Mouse (Mus musculus) heart, embryonic 13.5 days (tissue): ENCODE measurements around the gene Trappc3l. TPM values are rescaled to one million over a fixed set of nuclear protein-coding genes. Genes with fewer than 3 reads are reported as not detected.

ENCODE experiments used
- ATAC-seq: fragments of 200-750 bp; cut with Nextera tagmentation; 2 replicates; pipeline ENCODE4 v1.8.0; 2017; ENCODE audit warnings: moderate TSS enrichment; ENCODE audit not compliant: insufficient number of reproducible peaks, low FRiP score, low TSS enrichment; ENCODE audit errors: extremely low read depth
- H3K27ac ChIP-seq: fragments of 300-500 bp; sonication (generic); replicated peaks from 2 replicates; pipeline ENCODE4 v1.5.1; 2015; ENCODE audit warnings: moderate library complexity, mild to moderate bottlenecking, inconsistent platforms
- H3K27me3 ChIP-seq: fragments of 300-500 bp; sonication (generic); replicated peaks from 2 replicates; pipeline ENCODE4 v1.6.1; 2015; ENCODE audit warnings: mild to moderate bottlenecking, inconsistent platforms
- H3K36me3 ChIP-seq: fragments of 300-500 bp; sonication (generic); 2 replicates; pipeline ENCODE4 v1.6.1; 2015; ENCODE audit warnings: mild to moderate bottlenecking, inconsistent platforms
- H3K4me1 ChIP-seq: fragments of 300-500 bp; sonication (generic); 2 replicates; pipeline ENCODE4 v1.6.1; 2015; ENCODE audit warnings: inconsistent platforms
- H3K4me2 ChIP-seq: fragments of 300-500 bp; sonication (generic); 2 replicates; pipeline ENCODE4 v1.6.1; 2015; ENCODE audit warnings: inconsistent platforms, mild to moderate bottlenecking, moderate library complexity
- H3K4me3 ChIP-seq: fragments of 300-500 bp; sonication (generic); 2 replicates; pipeline ENCODE4 v1.5.1; 2015; ENCODE audit warnings: moderate library complexity, mild to moderate bottlenecking, inconsistent platforms
- H3K9ac ChIP-seq: fragments of 300-500 bp; sonication (generic); 2 replicates; pipeline ENCODE4 v1.6.1; 2015; ENCODE audit warnings: inconsistent platforms, mild to moderate bottlenecking, moderate library complexity
- H3K9me3 ChIP-seq: fragments of 300-500 bp; sonication (generic); 2 replicates; pipeline ENCODE4 v1.6.1; 2016; ENCODE audit warnings: inconsistent platforms
- WGBS: fragments of 180-500 bp; shearing (Covaris S2); methylation state at CpG from one replicate; pipeline ENCODE4 v1.1.7; 2015; ENCODE audit warnings: mixed read lengths; 5-methylcytosine and 5-hydroxymethylcytosine counted together
- polyA plus RNA-seq: library from polyadenylated mRNA; unstranded; fragments of >200 nt; fragmentation: Nextera tagmentation; extraction: Ambion mirVana; gene quantifications from 2 replicates; pipeline ENCODE4 v1.2.1, GENCODE M21; 2015

The Trappc3l gene
- polyA plus RNA-seq, 1 experiment from 2014 or later: not detected

DNA sequence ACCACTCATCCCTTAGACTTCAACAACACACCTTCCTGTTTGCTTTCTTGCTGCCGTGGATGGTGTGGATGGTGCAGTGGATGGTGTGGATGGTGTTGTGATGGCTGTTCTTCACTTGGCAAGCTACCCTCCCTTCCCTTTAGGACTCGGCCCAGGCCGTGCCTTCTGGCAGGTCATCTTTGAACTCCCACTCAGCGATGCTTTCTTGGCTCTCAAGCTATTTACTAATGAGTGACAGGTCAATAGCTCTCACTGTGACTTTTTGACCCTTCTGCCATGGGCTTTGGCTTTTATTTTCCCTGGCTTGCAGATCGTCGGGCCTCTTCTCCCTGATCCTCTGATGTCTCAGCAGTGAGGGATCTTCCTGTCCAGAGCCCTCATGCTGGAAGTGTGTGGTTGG lies 99.0 kb downstream of the Trappc3l start:
- Histone ChIP-seq H3K4me2 (no peak overlapping the region), H3K36me3 (no peaks in the 10 kb centered on the region), H3K4me1 (peaks cover 17% of the 10 kb centered on the region), H3K4me3 (no peak overlapping the region), H3K9ac (no peak overlapping the region), H3K27me3 (no peaks in the 10 kb centered on the region), H3K9me3 (no peaks in the 10 kb centered on the region), H3K27ac (no peak overlapping the region)
- no peak for ATAC-seq
- WGBS: 45% methylated on average over 6 of the region's 6 CpGs

DNA sequence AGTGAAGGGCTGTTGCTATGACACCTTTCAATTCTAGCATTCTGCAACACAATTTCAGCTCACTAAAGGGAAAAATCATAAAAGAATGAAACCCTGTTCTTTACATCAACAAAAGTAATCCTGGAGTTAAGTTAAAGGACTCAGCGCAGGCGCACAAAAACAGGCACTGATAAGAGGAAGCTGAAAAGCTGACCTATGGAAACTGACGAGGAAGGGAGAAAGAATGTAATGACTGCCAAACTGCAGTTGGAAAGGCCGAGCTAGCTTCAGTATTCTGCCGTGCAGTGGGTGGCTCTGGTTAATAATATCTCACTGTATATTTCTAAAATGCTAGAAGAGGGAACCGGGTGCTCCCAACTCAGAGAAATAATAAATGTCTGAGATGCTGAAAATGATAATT lies 100.6 kb downstream of the Trappc3l start:
- H3K4me1 ChIP-seq: peaks cover 17% of the 10 kb centered on the region
- no peak overlapping the region for H3K4me3 ChIP-seq
- no peak overlapping the region for H3K4me2 ChIP-seq
- H3K9ac ChIP-seq: no peak overlapping the region
- 22% methylated on average over 6 of the region's 6 CpGs for WGBS
- no peaks in the 10 kb centered on the region for H3K36me3 ChIP-seq
- no peak overlapping the region for H3K27ac ChIP-seq
- no peaks in the 10 kb centered on the region for H3K27me3 ChIP-seq
- ATAC-seq: no peak
- H3K9me3 ChIP-seq: peaks cover under 1% of the 10 kb centered on the region; the same call in 1 of the 2 replicates

DNA sequence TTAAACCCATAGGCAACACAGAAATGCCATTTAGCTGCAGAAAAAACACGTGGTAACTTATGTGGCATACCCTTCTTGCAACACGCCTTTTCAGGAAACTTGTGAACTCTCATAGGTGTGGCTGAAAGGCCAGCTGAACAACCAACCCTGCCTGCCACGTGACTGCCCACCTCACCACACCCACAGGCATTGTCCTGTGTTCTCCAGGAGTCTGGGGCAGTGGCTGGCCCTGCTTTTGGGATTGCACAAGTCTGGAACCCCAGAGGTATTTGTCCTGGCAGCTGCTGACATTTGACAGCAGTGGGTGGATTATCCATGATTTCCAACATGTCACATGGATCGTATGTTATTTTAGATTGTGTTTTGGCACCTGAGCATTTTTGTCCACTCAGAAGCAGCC lies 102.4 kb downstream of the Trappc3l start:
- no peaks in the 10 kb centered on the region for H3K27me3 ChIP-seq
- H3K4me2 ChIP-seq: no peak overlapping the region
- 63% methylated on average over 4 of the region's 4 CpGs for WGBS
- no peak for ATAC-seq
- peaks cover 6% of the 10 kb centered on the region; the same call in 1 of the 2 replicates for H3K9me3 ChIP-seq
- H3K27ac ChIP-seq: no peak overlapping the region
- no peaks in the 10 kb centered on the region for H3K36me3 ChIP-seq
- H3K4me1 ChIP-seq: peaks cover 17% of the 10 kb centered on the region
- H3K4me3 ChIP-seq: no peak overlapping the region
- no peak overlapping the region for H3K9ac ChIP-seq

DNA sequence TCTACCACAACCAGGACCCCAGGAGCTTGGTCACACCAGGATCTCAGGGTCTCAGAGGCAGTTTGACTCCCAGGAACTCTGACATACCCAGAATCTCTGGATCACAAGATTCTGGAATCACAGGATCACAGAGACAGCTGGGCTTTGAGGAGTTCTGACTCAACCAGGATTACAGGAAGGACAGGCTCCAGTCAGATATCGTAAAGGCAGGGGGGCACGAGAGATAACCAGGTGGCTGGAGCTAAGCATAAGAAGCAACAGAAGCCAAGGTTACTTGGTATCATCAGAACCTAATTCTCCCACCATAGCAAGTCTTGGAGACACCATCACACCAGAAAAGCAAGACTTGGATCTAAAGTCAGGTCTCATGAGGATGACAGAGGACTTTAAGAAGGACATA lies 104.3 kb downstream of the Trappc3l start:
- Histone ChIP-seq H3K9ac (no peak overlapping the region), H3K27me3 (no peaks in the 10 kb centered on the region), H3K9me3 (peaks cover 6% of the 10 kb centered on the region; the same call in 1 of the 2 replicates), H3K4me1 (peaks cover 11% of the 10 kb centered on the region), H3K36me3 (no peaks in the 10 kb centered on the region), H3K4me2 (no peak overlapping the region), H3K4me3 (no peak overlapping the region), H3K27ac (no peak overlapping the region)
- ATAC-seq: no peak
- 56% methylated on average over 2 of the region's 2 CpGs for WGBS

DNA sequence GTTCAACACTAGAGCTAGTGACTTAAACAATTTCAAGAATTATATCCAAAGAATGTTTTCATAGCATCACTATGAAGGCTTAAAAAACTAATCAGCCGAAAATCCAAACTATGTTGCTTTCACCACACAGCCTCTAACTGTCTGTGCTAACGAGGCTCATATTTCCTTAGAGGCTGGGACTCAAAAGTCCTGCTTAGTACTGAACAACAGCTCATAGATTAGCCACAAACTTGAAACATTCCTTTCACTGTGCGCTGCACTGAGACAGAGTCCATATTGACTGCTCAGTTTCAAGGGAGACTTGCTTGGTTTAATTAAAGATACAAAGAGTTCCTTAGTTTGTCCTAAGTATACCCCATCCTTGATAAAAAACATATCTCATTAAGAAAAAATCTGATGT lies 112.4 kb downstream of the Trappc3l start:
- H3K4me2 ChIP-seq: no peak overlapping the region
- no peak overlapping the region for H3K9ac ChIP-seq
- WGBS: 60% methylated on average over 3 of the region's 3 CpGs
- H3K27me3 ChIP-seq: no peaks in the 10 kb centered on the region
- no peak for ATAC-seq
- H3K9me3 ChIP-seq: no peaks in the 10 kb centered on the region
- peaks cover 2% of the 10 kb centered on the region; the same call in 1 of the 2 replicates for H3K4me1 ChIP-seq
- H3K36me3 ChIP-seq: peaks cover 24% of the 10 kb centered on the region
- no peak overlapping the region for H3K4me3 ChIP-seq
- H3K27ac ChIP-seq: no peak overlapping the region

DNA sequence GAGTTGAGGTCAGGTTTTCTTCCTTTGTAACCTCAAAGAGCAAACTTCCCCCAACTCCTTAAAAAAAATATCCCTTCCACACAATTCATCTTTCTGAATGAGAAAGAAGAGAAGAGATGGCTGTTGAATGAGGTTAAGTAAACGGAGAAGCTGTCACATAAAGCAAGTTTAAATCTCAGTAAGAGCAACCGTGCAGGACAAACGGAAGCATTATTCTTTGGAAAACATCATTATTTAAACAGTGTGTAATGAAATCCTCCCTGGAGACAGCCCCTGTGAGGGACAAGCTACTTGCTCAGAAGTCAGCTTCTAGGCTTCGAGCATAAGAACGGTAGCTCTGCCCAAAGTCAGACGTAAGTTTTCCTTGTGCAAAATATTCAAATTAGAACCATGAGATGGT lies 113.1 kb downstream of the Trappc3l start:
- no peak overlapping the region for H3K27ac ChIP-seq
- H3K9me3 ChIP-seq: no peaks in the 10 kb centered on the region
- no peaks in the 10 kb centered on the region for H3K27me3 ChIP-seq
- peaks cover 2% of the 10 kb centered on the region; the same call in 1 of the 2 replicates for H3K4me1 ChIP-seq
- H3K4me3 ChIP-seq: no peak overlapping the region
- no peak overlapping the region for H3K9ac ChIP-seq
- peaks cover 24% of the 10 kb centered on the region for H3K36me3 ChIP-seq
- no peak overlapping the region for H3K4me2 ChIP-seq
- 75% methylated on average over 6 of the region's 6 CpGs for WGBS
- no peak for ATAC-seq

DNA sequence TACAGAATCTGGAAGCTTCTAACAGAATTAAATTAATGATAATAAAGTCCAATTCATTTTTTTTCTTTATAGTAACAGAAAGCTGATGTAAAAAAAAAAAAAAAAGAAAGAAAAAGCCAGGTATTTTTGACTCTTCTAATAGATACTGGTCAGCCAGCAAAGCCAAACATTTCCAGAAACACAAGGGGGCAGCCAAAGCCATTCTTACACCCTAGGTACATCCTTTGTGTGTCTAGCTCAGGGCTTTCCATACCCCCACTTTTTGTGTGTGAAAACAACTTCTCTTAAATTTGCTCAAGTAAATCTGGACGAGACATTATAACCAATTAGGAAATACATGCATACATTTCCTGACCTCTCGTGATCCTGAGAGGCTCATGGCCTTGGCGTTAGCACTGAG lies 114.4 kb downstream of the Trappc3l start:
- Histone ChIP-seq H3K4me1 (peaks cover 8% of the 10 kb centered on the region), H3K4me3 (no peak overlapping the region), H3K27me3 (no peaks in the 10 kb centered on the region), H3K9me3 (no peaks in the 10 kb centered on the region), H3K36me3 (peaks cover 24% of the 10 kb centered on the region), H3K9ac (no peak overlapping the region), H3K4me2 (no peak overlapping the region), H3K27ac (no peak overlapping the region)
- WGBS: 76% methylated on average over 3 of the region's 3 CpGs
- no peak for ATAC-seq

DNA sequence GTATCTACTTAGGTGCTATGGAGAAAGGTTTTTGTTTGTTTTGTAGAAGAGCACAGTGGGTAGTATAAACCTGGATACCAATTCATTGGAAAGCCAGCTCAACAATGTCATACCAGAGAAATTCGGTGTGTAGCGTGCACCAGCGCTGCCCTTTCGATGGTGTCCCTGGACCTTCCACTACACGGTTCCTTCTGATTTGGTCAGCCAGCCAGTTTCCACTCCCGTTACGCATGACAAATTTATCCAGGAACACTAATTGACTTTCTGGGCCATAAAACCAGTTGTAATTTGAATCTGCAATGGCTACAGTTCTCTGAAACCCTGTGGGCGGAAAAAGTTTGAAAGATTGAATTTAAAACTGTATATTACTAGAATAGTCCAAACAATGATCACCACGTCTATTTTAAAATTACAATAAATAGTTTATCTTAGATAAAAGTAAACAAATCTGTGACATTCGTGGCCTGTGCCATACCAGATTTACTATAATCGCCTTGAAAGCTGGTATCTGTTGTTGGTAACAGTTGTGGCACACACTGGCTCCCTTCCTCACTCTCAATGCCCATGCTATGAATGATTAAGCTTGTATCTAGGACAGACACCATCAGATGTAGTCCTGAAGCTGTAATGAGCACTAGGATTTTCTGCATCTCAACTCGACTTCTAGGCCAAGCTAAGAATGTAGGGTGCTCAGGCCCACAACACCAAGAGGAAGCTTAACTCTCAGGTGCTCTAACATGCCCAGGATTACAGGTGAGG lies 118.6 kb downstream of the Trappc3l start:
- 86% methylated on average over 12 of the region's 12 CpGs for WGBS
- Histone ChIP-seq H3K27me3 (no peaks in the 10 kb centered on the region), H3K36me3 (peaks cover 39% of the 10 kb centered on the region), H3K9ac (no peak overlapping the region), H3K4me3 (no peak overlapping the region), H3K4me1 (peaks cover 16% of the 10 kb centered on the region), H3K9me3 (no peaks in the 10 kb centered on the region), H3K27ac (no peak overlapping the region), H3K4me2 (no peak overlapping the region)
- no peak for ATAC-seq

Other genes starting within 250 kb of the Trappc3l start
- not detected in 2 replicates for gene Sult3a1, start 179.9 kb upstream of the Trappc3l start, polyA plus RNA-seq
- gene Rsph4a, start 132.5 kb upstream of the Trappc3l start, polyA plus RNA-seq: 0.04 TPM in 1 of 2 replicates, not detected in the other
- 11.6 and 12.8 TPM in 2 replicates for gene Zup1, start 86.3 kb upstream of the Trappc3l start, polyA plus RNA-seq
- 95.4 and 95.6 TPM in 2 replicates for gene Rwdd1, start 18.0 kb upstream of the Trappc3l start, polyA plus RNA-seq
- not detected in 2 replicates for gene Calhm4, start 6.7 kb downstream of the Trappc3l start, polyA plus RNA-seq
- gene Calhm5, start 58.9 kb downstream of the Trappc3l start, polyA plus RNA-seq: 1.5 and 1.7 TPM in 2 replicates
- gene Calhm6, start 90.4 kb downstream of the Trappc3l start, polyA plus RNA-seq: 0.50 and 0.53 TPM in 2 replicates
- gene Dse, start 170.1 kb downstream of the Trappc3l start, polyA plus RNA-seq: 13.6 and 15.2 TPM in 2 replicates
- 67.7 and 71.6 TPM in 2 replicates for gene Tspyl1, start 244.6 kb downstream of the Trappc3l start, polyA plus RNA-seq